Mouse (Mus musculus) spleen, postnatal 0 days (tissue): Measurements from ENCODE around the gene Kcnk12. TPM values are rescaled to one million over a fixed set of nuclear protein-coding genes. Genes with fewer than 3 reads are reported as not detected.

Experiments
- polyA plus RNA-seq: library from polyadenylated mRNA; unstranded; fragments of >200 nt; fragmentation: Nextera tagmentation; extraction: Ambion mirVana; gene quantifications from 2 replicates; pipeline ENCODE4 v1.2.1, GENCODE M21; 2015

Kcnk12 gene
- polyA plus RNA-seq: 0.79 and 1.2 TPM in 2 replicates

GRCm38 (mm10) chr17:87797688-87798291 is at the start of gene Kcnk12:
Kcnk12 (minus strand) TSS chr17:87797994.

Other genes with a start within 250 kb of the Kcnk12 start
- 1.3 and 1.4 TPM in 2 replicates for gene Epcam, start 162.0 kb downstream of the Kcnk12 start, polyA plus RNA-seq
- gene Msh2, start 125.7 kb downstream of the Kcnk12 start, polyA plus RNA-seq: 36.1 and 37.1 TPM in 2 replicates
- gene Rpl36-ps4, start 123.0 kb upstream of the Kcnk12 start, polyA plus RNA-seq: not detected in 2 replicates
- gene Msh6, start 177.1 kb upstream of the Kcnk12 start, polyA plus RNA-seq: 26.9 and 29.0 TPM in 2 replicates